Mouse (Mus musculus) cerebellum, postnatal 36 days (tissue): ENCODE data around the gene Slc6a1.

Source experiments
- DNase-seq, 2 experiments: peaks; one replicate each; pipeline ENCODE4 v3.0.0; 2021 to 2022; ENCODE audit warnings: mixed read lengths in 2 of 2

The Slc6a1 gene

DNA sequence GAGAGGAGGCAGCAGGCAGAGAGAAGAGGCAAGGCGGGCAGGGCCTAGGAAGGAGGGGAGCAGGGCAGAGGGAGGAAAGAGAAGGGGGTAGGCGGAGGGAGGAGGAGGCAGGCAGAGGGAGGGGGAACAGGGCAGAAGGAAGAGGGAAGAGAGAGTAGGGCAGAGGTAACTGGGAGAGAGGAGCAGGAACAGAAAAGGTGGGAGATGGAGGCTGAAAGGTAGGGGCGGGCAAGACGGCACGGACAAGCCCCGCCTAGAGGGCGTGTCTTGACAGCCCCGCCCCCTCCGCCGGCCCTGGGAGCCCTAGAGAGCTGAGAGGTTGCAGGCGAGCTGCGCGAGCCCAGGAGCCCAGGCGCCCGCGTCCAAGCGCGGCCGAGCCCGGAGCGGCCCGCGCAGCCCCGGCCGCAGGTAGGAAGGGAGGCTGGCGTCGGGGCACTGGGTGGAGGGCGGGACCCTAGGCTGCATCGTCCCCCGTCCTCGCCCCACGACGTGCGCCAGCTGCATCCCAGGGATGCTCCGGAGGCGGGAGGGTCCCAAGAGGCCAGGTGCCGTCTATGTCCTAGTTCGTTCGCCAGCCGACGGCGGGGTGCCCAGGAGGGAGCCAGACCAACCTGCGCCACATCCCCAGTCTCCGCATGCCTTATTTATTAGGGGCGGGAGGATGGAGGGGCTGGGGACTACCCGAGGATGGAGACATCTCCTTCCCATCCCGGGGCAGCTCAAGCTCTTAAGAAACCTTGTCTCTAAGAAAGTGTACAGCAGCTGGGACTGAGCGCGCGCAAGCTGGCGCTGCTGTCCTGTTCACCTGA lies at the start of gene Slc6a1:
Gene Slc6a1, plus strand, starts transcription at position 167 of the 809 bp plus-strand sequence.
- peak in 1 of 2 experiments; percentile 60 for DNase-seq

DNA sequence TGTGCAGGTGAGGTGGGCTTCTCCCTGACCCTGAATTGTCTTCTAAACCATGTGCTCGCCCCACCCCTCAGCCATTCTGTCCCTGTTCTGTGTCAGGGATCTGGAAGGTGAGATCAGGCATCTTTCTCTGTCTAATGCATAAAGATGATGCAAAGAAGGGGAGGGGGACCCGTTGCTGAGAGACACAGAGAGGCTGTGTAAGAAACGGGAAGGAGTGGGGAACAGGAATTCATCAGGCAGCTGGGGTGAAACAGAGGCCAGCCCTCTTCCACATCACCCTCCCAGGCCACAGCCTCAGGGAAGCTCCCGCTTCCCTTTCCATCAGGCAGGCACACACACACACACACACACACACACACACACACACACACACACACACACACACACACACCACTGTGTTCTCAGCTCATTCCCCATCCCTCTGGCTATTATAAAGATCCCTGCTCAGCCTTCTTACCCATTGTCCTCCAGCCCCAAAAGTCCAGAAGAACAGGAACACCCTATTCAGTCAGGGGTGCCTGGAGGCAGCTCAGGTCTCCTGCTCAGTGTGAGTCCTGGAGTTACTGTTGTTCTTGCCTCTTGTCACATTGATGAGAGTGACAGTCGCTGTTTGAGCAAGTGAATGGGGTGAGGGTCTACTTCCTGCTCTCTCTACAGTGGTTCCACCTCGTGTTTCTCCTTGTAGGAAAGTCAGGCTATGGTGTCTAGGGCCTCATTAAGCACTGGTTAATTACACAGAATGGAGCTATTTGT lies 43.4 kb upstream of the Slc6a1 start:
- DNase-seq = no peak

DNA sequence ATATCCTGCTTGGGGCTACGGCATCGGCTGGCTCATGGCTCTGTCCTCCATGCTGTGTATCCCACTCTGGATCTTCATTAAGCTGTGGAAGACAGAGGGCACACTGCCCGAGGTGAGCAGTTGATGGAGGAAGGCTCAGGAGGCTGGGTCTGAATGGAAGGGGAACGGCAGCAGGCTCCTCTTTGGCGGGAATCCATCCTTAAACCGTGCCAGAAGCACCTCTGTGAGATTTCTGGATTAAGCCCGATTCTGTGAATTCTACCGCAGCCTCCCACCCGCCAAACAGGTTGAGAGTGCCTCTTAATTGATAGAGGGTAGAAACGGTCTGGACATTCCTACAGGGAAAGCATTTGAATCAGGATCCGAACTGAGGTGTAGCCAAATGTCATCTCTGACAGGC lies 36.8 kb upstream of the Slc6a1 start:
- DNase-seq = no peak

DNA sequence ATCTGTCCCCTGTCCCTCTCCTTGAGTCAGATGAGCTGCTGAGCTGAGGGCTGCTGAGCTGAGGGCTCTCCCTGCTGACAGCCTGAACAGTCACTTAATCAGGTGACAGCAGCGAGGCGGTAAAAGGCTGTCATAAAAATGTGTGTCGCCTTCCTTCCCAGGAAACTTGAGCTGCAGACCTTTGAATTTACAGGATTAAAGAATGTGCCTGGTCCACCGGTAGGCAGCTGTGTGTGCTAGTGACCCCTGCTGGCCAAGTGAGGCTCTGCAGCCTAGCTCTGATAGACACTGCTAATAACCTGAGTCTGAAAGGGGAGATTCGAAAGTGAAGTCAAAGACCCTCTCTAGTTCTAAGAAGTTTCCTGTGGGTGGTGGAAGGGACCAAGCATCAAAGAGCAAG lies 32.1 kb upstream of the Slc6a1 start:
- DNase-seq = peak; percentile 78 to 83

DNA sequence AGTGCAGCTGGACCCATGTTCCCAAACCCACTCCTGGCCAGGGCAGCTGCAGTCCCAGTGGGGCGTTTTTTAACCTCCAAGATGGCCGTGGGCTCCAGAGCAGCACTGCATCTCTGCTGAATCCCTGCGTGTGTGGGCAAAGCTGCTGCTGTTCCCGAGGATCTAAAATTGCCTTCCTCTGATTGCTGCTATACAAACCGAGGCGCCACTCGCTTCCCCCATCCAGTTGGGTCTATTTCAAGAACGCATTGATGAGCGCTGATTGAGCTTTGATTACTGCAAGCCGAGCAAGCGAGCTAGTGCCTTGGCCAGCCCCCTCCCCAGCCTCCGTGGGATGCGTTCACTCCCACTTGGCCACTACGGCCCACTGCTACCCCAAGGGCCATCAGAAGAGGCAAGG lies 27.5 kb upstream of the Slc6a1 start:
- DNase-seq = no peak

DNA sequence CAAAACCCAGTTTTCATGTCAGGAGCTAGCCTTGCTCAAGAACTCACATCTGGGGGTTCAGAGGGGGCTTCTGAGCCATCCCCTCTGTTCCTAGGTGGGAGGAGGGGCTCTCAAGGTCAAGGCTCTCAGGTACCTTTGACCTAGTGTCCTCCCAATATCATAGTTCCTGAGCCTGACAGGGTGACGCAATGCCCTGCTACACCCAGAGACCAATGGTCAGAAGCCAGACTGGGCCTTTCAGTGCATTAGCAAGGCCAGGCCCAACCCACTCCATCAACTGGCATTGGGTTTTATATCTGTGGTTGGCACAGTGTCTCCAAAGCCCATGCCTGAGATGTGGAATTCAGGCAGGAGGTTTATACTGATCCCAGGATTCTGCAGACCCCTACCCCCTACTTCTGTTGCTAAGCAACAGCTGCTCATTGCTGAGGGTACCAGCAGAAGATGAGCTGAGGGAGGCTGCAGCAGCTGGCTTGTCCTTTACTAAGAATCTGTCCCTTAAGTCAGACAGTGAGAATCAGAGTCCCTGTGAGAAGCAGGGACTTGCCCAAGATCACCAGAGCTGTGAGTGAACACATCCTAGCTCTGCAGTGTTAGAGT lies 24.6 kb upstream of the Slc6a1 start:
- DNase-seq = no peak

DNA sequence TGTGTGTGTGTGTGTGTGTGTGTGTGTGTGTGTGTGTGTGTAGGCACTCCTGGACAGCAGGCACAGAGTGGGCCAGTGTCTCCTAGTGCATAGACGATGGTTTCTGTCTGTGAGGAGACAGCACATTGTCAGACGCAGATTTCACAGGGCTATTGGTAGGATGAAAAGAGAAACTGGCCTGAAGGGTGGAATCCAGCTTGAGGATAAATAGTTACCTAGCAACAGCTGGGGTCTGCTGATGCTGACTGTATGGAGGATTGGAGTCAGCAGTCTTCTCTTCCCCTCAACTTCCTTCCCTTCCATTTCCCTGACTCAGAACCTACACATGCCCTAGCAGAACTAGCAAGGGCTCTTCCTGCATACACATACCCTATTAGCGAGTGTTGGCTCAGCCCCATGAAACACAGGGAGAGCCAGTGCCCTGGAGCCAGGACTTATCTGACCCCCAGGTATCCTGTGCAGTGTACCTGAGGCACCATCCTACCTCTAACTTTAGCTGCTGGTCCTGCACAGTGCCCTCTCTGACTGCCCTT lies 23.7 kb upstream of the Slc6a1 start:
- no peak for DNase-seq

DNA sequence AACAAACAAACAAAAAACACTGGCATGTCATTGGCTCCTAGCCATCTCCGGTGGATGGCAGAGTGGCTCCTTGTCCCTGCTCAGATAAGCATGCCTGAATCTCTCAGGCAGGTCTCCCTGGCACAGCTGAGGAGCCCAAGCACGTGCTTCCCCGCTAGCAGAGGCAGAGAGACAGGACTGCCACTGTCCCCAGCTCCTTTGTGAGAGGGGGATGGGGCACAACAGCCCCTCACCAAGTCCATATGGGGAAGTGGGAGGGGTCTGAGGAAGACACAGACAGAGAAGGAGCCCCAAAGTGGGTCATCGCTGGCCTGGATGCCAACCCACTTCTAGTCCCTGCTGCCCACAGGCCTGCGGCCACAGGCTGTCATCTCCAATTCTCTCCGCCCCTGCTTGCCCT lies 20.8 kb upstream of the Slc6a1 start:
- peak in 1 of 2 experiments; percentile 22 for DNase-seq

DNA sequence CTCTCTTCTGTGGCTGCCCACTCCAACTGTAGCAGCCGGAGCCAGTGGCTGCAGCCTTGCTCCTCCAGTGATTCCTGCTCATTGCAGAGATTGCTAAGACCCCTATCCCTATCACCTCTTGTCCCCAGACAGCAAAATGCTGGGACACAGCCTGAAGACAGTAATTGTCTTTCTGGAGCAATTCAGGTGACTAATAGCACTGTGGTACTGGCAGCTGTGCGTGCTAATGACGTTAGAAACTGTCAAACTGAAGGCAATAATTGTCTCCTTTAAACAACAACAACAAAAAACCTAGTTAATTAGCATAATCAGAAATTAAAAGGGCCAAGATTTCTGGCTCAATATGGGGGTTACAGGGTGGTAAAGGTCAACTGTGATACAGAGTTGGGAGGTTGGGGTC lies 18.4 kb upstream of the Slc6a1 start:
- DNase-seq = no peak

DNA sequence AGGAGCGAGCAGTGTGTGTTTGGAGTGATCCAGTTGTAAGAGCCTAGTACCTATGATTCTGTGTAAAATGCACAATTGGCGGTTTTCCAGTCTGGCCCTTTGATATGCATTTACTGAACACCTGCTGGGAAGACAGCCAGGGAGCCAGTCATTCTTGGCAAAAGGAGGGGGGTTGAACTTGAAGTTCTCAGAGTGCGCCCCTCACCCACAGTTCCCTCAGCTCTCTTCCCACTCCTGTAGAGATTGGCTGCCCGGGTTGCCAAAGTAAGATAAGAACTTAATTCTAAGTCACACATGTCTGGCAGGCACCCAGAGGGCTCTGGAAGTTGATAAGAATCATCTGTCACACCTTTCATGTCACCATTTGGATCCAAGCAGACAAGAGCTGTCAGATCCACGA lies 18.0 kb upstream of the Slc6a1 start:
- DNase-seq = no peak

DNA sequence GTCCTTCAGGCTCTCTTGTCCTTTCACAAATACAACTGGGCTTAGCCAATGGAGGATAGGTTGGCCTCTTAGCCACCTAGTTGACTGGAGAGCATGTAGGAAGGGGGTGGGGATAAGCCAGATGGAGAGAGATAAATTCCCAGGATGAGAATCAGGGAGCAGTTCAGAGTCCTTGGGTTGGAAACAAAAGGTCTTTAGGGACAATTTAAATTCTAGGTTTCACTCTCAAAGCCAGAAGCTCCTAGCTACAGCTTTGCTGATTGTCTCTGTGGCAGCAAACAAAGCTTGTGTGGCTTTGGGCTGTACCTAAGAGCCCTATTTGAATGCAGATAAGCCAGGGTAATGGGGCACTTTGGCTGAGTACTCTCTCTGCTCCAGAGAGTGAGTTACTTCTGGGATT lies 16.2 kb upstream of the Slc6a1 start:
- no peak for DNase-seq

DNA sequence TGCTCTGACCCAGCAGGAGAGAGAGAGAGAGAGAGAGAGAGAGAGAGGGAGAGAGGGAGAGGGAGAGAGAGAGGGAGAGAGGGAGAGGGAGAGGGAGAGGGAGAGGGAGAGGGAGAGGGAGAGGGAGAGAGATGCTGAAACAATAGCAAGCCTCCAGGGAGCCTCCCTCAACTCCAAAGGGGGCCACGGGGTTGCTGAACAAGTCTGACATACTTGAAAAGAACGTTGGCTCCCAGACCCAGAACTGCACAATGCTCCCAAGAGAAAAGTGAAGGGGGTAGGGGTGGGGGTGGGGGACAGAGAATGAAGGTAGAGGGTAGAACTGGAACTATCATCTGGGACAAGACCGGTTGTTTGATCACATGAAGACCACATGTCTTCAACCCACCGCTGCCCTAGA lies 14.5 kb upstream of the Slc6a1 start:
- DNase-seq = no peak

DNA sequence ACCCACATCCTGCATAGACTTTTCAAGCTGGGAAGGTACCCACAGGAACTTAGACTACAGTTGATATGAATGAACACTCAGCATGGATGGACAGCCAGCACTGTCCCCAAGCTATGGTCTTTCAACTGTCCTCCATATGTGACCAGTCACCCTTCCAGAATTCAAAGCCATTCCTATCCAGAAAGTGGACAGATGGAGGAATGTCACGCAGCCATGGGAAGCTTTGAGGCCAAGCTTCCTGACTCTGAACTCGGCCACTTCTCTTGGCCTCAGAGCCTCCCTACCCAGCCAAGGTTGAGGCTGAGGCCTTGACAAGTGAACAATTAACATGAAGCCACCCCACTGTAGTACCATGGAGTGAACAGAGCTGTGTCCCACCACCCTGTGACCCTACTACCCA lies 12.8 kb upstream of the Slc6a1 start:
- DNase-seq = peak in 1 of 2 experiments; percentile 40

DNA sequence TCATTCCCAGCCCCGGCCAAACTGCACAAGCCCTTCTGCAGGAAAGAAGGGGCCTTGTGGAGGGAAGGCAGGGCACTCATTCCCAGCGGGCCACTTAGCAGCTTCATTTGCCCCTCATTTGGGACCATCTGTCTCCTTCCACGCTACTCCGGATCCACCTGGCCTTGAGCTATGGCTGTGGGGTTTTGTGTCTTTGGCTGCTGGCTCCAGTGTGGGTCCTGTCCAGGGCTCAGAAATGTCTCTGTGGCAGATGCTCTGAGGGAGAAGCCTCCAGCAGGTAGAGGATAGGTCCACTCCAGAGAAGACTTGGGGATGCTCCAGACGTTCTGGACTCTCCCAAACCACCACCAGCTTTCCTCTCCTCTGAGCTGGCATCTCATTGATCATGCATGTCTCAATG lies 11.6 kb upstream of the Slc6a1 start:
- no peak for DNase-seq

DNA sequence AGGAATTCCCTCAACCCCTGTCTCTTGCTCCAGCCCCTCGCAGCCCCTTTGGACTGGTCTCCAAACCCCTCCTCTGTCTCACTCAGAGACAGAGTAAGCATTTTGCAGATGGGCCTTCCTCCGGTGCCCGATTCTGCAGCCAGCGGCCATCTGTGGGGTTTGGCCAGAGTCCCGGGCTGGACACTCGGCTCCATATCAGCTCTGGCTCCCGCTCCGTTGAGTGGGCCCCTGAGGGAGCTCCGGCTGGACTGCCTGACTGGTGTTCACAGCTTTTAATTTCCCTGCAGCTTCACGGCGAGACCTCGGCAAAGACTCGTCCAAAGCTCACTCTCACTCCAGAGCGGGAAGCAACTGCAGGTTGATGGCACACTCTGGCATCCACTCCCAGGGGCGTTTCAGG lies 10.2 kb upstream of the Slc6a1 start:
- peak; percentile 68 to 77 for DNase-seq

DNA sequence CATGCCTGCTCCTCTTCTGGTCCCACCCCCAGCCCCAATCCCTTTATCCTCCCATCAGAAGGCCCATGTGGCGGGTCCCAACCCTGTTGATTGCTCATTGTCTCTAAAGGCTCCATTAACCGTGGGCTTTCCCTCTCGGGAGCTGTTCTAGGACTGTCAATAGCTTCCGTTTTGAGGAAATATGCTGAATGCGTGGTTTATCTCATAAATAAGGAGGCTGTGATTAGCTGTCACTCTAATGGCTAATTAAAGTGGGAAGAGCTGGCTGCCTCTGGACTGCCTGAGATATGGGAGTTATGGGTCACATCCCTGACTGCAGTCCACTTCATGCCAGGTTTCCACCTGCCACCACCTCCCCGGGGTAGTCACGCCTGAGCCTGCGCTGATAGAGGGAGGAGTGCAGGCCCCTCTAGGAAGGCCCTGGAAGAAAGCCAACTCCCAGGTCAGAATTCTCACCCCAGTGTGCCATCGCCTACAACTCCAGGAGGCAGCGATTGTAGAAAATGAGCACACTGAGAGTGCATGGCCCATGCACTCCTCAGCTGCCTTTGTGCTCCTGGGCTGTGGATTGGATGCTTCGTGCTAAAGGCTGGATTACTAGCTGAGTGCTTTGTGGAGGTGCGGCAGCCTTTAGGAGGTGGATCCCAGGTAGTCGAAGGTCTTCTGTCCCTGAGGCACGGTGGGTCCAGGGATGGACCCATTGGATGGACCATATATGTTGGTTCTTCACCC lies 8.3 kb upstream of the Slc6a1 start:
- DNase-seq = no peak

DNA sequence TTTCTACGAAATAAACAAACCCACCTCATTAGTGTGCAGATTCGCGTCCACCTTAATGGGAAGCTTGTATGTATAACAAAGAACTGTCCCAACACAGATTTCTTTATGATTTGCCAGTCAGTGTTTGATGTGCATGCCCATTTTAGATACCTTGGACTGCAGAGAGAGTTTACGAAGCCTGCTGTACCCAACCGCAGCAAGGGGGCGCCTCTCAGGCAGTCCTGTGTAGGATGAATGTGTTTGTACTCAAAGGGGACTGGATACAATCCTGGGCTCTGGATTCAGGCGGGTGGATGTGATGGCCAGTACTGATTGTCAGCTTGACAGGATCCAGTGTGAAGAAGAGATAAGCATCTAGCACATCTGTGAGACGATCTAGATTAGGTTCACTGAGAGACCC lies 6.6 kb upstream of the Slc6a1 start:
- DNase-seq = no peak

DNA sequence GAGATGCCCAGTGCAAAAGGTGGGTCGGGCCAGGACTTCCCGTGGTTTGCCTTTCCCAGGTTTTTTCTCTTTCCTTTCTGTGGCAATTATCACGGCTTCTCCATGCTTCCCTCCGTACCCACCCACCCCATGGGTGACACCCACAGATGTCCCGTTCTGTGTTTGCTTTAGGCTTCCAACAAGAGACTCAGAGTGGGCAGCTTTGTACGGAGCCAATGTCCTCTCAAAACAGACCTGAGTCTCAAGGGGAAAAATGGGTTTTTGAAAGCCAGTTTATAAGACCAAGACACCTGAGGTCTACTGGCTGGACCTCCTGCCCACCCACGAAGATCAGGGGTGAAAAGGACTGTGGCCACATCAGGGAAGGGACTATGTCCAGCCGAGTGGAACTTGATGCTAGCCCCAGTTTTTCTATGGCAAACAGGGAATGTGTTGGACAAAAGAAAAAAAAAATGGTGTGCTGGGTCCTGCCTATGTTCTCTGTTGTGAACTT lies 889 bp downstream of the Slc6a1 start:
- no peak for DNase-seq

DNA sequence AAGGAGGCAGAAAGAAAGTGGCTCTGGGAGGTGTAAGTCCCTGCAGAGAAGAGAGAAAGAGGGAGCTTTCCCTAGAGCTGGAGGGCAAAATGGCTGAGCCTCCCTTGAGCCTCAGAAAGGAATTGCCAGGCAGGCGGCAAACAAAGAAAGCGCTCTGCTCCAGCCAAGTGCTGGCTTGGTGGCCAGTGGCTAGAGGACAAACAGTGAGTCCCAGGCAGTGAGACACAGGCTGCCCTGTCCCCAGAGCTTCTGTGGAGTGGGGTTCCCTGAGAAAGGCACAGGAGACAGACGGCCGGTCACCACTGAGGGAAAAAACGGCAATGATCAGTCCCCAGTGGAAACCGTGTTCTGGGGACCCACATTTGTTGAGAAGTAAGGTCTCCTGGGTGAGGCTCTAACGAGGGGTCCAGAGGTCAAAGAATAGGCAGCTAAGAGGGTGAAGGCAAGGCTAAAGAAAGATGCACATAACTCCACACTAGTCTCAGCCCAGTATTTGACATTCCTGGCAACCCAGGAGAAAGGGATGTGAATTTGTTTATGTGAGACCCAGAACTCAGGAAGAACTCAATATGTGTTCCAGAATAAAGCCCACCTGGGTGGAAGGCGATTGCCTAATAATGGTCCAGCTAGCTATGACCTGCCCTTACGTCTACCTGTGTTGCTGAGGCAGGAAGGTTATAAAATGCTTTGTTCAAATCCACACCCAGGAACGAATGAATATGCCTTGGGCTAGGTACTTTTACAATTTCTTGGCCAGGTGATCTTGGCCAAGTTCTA lies 1.7 kb downstream of the Slc6a1 start:
- DNase-seq = no peak

DNA sequence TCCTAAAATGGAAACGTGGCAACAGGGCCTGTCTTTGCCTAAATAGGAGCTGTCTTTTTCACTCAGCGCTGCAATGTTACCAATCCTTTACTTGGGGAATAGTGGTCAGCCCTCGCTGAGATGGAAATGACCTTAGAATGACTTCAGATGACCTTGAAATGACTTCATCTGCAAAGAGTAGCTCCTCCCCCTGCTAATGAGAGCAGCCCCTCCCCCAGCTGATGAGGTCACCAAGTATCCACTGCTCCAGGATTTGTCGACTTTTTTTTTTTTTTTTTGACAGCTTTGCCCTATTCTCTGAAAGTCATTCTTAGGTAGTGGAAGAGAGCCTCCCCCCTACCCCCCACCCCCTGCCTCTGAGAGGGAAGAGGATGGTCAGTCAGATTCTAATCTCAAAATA lies 3.0 kb downstream of the Slc6a1 start:
- DNase-seq = no peak

DNA sequence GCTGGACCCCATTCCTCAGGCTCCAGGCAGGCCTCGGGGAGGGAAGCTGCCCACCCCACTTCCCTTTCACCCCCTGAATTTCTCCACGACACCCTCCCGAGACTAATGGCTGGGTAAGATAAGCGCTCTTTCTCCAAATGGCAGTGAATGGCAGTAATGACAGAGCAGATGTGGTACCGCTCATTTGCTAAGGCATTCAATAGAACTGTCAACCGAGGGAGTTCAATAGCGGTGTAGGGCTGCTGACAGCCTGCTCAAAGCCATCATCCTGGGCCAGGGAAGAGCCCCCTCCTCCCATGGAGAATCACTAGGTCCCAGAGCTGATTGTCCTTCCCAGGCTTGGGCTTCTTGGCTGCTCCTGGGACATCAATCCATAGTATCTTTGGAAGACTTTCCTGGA lies 6.7 kb downstream of the Slc6a1 start:
- no peak for DNase-seq

DNA sequence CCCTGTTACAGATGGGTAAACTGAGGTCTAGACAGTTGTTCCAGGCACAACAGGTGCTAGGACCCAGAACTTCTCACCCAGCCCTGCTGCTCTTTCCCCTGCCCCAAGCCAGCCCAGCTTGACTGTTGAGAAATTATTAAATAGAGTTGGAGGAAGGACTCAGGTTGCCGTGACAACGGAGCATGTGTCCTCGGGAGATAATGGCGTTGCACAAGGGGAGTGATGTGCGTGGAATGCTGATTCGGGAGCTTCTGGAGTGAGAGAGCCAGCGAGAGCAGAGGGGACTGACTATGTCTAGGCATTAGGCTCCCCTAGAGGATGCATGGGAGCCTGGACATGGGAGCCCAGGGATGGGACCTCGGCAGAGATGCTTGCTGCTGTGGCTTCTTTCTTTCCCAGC lies 7.7 kb downstream of the Slc6a1 start:
- peak; percentile 24 to 32 for DNase-seq
